Mouse (Mus musculus): Measurements from ENCODE around the gene Ddx23.

DNA sequence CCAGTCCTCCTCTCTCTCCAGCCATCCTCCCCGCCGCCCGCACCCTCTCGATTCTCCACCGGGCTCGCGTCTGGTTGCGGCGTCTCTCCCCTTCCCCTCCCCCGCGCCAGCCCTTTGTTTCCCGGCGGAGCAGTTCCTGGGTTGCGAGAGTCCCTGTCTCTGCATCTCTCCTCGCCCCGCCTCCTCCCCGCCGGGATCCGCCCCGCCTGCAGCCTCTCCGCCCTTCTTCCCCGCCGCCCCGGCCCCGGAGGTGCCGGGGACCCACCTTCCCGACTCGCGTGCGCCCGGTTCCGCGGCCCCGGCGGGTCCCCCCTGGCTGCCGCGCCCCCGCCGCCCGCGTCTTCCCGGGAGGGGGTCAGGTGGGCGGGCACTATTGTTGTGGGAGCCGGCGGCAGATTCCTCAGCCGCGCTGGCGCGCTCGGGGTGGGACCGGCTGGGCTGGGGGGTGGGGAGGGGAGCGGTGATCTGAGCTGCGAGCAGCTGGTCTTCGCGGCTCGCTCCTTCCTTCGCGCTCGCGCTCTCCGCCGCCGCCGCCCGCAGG, 28.1 kb downstream of the Ddx23 start:
- TF ChIP-seq GATA1 (IDR thresholded peaks at IDR 0.05; ENCODE audit: borderline replicate concordance, low read length) (no peak), FLI1 (IDR thresholded peaks at IDR 0.05; ENCODE audit: low read length) (no peak)

All from megakaryocyte, embryonic 14.5 days (primary cell).